Mouse (Mus musculus) lung, postnatal 0 days (tissue): Measurements from ENCODE around the gene Clec2l.

Experiments
- CTCF ChIP-seq: IDR thresholded peaks from 2 replicates; pipeline ENCODE4 v1.5.1; 2016; ENCODE audit warnings: antibody characterized with exemption, mild to moderate bottlenecking
- EP300 ChIP-seq: IDR thresholded peaks from 2 replicates; pipeline ENCODE4 v1.6.1; 2016; ENCODE audit warnings: antibody characterized with exemption, mild to moderate bottlenecking, control low read depth

DNA sequence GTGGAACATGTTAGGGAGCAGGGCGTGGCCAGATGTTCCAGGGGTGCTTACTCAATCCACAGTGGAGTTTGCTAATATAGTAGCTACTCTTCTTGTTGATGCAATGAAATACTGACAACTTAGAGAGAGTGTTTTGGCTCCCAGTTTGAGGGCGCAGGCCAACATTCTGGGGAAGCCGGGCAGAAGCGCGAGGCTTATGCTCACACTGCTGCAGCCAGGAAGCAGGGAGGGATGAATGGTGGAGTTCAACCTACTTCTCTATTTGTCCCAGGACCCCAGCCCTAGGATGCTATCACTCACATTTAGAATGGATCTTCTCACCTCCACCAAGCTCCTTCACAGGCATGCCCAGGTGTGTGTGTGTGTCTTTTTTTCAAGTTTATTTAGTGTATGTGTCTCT, 36.8 kb upstream of the Clec2l start:
- TF ChIP-seq CTCF (no peak), EP300 (no peak)
